Mouse (Mus musculus) heart, postnatal 14 days (tissue): ENCODE data around the gene Timm29. TPM values are rescaled to one million over a fixed set of nuclear protein-coding genes. Genes with fewer than 3 reads are reported as not detected.

Experiments
- DNase-seq, 2 experiments: peaks; one replicate each; pipeline ENCODE4 v3.0.0; 2021 to 2022
- intact Hi-C: fragments of 180-260 bp; cut with DNase I; formaldehyde crosslinking; loops from one replicate; pipeline ENCODE4 v1.15.1; 2025
- long read RNA-seq, 2 experiments: library from polyadenylated mRNA; stranded (forward); transcript quantifications; one replicate each; pipeline ENCODE4 v2.0.0; 2021
- total RNA-seq, 2 experiments: library from RNA; stranded (reverse); gene quantifications; 2 replicates each; pipeline ENCODE4 v1.2.3; 2021

Gene Timm29
- 10 to 100 TPM; 49.4 to 50.7 TPM for total RNA-seq
- long read RNA-seq, experiment 1, transcript Timm29-201 (2 exons, 3,170 nt) = major isoform, 162 of 168 reads
- long read RNA-seq, experiment 1, partial matches to known transcripts = 6 of 168 reads
- long read RNA-seq, experiment 1, other reads (novel, unspliced or antisense) = 0 of 168 reads
- long read RNA-seq, experiment 2, transcript Timm29-201 (2 exons, 3,170 nt) = major isoform, 161 of 165 reads
- long read RNA-seq, experiment 2, partial matches to known transcripts = 0 of 165 reads
- long read RNA-seq, experiment 2, other reads (novel, unspliced or antisense) = 4 of 165 reads

DNA sequence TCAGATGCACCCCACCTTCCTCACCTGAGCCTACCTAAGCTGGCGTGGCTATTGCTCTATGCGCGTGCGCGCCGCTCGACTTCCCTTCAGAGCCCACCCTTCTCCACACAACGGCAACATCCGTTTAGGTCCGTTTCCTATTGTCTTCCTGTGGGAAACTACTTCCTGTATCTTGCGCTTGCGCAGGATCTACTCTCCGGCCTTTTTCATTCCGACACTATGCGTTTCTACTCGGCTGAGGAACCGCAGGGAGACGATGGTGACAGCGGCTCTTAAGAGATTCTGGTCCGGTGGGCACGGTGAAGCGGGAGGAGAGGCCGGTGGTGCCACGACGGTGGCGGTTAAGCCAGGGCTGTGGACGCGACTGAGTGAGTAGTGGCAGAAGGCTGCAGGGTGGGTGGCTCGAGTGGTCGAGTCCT, at the start of gene Timm29, which contains the start of gene Yipf2:
TSS of gene Timm29 (plus strand) at position 20 of the 419 bp plus-strand sequence.
TSS of gene Yipf2 (minus strand) at position 126 of the 419 bp plus-strand sequence.
- intact Hi-C loops = loop anchor here (5.0 kb wide), 1 partner anchor 45 kb away; the partner anchor contains the start of gene Carm1
- DNase-seq = peak; percentile 84 to 90

GRCm38 (mm10) chr9:21545351-21545915, 47.1 kb upstream of the Timm29 start:
- DNase-seq = no peak
- intact Hi-C loops = loop anchor here (2.0 to 5.0 kb wide), 2 partner anchors 29 to 47 kb away; partner anchors contain the start of genes Timm29 and Yipf2

DNA sequence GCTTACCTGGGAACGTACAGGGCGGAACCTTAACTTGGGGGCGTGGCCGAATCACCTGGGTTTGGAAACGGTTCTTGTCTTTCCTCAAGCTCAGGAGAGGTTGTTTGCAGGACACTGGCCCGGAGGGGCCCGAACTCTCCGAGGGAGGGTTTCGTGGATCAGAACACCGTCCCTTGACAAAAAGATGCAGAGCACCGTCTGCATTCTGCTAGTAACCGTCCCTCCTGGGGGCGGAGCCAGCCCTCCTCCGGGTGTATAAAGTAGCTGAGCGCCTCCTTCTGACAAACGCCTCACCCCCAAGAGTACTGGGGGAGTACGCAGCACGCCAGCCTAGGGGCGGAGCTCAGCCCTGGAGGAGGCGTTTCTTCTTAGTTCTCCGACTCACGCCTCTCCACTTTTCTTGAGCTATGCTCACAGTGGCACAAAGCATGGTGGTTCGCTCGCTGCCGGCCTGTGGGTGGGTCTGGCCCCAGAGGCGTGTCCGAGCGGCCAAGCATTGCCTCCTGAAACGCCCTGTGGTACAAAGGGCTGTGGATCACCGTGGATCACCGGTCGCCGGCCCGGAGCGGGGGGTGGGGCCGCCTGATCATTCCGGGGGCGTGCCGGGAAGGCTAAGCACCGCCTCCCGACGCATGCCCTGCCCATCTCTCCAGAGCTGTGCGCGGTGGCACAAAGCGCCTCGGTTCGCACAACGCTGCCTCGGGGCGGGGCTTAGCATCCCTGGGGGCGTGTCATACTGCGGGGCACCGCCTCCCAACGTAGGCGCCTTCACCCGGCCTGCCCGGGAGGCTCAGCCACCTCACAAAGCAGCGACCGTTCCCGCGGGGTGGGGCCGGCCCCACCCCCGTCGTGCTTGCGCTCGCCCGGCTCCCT, 46.4 kb upstream of the Timm29 start:
- intact Hi-C loops = loop anchor here (2.0 to 5.0 kb wide), 2 partner anchors 29 to 46 kb away; partner anchors contain the start of genes Timm29 and Yipf2
- peak; percentile 99 to 100 for DNase-seq

DNA sequence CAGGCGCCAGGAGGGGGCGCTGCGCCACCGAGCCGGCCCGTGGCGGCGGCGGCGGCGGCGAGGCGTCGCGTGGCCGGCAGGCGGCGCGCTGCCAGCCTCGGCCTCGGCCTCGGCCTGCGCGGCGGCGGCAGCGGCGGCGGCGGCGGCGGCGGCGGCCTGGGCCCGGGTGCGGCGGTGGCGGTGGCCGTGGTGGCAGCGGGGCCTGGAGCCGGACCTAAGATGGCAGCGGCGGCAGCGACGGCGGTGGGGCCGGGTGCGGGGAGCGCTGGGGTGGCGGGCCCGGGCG, 45.8 kb upstream of the Timm29 start, which contains the start of gene Carm1:
TSS of gene Carm1 (plus strand) at position 106 of the 286 bp plus-strand sequence.
- DNase-seq = no peak
- intact Hi-C loops = loop anchor here (5.0 kb wide), 1 partner anchor 46 kb away; the partner anchor contains the start of genes Timm29 and Yipf2

DNA sequence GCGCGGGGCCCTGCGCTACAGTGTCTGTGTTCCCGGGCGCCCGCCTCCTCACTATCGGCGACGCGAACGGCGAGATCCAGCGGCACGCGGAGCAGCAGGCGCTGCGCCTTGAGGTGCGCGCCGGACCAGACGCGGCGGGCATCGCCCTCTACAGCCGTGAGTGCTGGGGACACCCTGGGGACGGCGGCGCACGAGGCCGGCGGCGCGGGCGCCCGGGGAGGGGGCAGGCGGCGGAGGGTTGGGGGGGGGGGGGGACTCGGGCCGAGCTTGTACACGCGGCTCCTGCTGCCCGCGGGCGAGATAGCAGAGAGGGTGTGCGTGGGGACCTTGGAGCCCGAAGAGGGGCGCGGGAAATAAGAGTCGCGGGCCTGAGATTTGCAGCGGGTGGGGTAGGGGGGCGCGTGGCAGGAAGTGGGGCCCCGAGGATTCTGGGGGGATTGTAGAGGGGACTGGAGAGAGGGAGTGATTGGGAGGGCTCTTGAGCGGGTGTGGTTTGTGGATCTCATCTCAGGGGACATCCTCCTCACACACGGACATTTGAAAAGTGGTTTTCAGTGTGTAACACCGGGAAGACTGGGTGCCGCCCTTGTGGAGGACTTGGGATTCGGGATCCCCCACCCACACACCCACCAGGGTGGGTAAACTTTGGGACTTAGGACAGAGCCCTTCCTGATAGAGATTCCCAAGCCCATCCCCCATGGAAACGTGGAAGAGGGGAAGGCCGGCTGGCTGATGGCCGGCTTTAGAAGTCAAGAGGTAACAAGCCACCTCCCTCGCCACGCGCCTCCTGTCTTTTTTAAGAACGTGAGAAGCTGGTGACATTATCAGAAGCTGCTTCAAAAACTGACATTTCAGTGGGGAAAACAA, 45.2 kb upstream of the Timm29 start:
- peak; percentile 32 to 71 for DNase-seq
- intact Hi-C loops = loop anchor here (5.0 kb wide), 1 partner anchor 45 kb away; the partner anchor contains the start of genes Timm29 and Yipf2

DNA sequence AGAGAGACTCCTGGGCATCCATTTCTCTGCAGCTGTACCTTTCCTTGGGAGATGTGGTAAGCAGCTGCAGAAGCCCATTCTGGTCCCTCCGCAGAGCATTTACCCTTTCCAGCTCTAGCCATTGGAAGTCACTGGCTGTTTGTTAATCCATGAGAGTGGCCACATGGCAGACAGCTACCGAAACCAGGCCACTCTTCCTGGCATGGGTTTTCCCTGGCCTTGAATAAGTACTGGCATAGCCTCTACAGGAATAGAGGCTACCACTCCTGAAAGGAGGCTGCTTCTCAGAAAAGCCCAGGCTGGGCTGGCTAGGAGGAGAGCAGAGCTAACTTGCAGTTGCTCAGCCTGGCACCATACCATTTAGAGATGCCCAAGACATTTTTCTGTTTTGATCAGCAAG, 41.5 kb upstream of the Timm29 start:
- DNase-seq = no peak
- intact Hi-C loops = no loop called here

DNA sequence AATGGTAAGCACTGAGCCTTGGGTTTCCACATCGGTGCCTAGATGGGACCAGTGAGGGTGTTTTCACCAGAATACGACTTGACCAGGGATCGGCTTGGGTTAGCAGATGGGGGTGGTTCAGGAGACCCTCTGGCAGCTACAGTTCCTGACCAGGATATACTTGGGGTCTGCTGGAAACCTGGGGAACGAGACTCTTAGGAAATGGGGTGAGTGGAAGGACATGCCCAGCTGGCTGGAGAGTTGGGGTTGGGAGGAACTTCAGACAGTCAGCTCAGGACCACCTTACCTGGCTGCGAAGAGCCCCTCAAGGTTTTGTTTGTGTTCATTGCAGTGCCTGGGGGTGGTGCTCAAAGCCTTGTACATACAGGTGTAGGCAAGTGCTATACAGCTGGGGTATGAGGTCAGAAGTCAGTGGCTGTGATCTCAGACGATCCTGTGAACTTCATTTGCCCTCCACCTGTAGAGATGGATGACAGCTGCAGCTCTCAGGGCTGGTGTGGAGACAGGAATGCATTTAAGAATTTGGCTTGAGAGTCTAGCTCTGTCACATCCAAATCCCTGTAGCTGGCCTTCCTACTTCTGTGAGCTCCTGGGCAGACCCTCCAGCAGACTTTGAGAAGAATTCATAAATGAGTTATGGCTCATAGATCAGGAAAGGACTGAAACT, 38.8 kb upstream of the Timm29 start:
- no peak for DNase-seq
- intact Hi-C loops = no loop called here

- intact Hi-C loops = no loop called here
These were observed 37.3 kb upstream of the Timm29 start for GRCm38 (mm10) chr9:21555198-21555742.

DNA sequence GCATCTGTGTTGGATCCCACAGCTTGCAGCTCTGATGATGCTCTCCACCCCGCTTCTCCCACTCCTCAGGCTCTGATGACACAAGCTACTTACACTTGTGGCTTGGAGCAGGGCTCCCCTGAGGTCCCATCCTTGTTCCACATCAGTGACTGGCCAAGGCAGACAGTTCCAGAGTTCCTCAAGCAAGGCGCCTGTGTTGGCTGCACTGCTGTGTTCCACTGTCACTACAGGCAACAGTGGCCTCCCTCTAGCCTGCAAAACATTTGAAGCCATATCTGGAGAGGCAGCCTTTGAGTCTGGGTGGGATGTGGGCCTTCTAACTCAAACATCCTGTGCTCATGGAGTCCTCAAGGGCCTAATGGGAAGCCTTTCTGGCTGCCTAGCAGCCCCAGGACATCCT, 35.5 kb upstream of the Timm29 start:
- DNase-seq = no peak
- intact Hi-C loops = no loop called here

More at GRCm38 (mm10) chr9:21555198-21555742, 37.3 kb upstream of the Timm29 start:
- DNase-seq = no peak

DNA sequence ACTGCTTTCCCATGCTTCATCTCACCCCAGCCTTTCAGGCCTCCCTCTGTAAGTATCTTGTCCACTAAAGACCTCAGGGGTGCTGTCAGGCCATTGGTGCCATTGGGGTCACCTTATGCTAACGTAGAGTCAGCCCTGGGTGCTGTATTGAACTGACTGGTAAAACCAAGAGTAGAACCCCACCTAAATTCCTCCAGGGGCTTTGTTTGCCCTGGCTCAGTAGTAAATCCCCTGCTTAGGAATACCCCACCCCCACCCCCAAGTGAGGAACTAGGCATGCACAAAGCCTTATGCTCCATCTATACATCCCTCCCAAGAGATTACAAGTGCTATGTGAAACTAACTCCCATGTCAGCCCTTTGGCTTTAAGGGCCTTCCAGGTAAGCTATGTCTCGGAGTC, 35.0 kb upstream of the Timm29 start:
- intact Hi-C loops = no loop called here
- no peak for DNase-seq

GRCm38 (mm10) chr9:21558366-21558765, 34.2 kb upstream of the Timm29 start:
- intact Hi-C loops = no loop called here

DNA sequence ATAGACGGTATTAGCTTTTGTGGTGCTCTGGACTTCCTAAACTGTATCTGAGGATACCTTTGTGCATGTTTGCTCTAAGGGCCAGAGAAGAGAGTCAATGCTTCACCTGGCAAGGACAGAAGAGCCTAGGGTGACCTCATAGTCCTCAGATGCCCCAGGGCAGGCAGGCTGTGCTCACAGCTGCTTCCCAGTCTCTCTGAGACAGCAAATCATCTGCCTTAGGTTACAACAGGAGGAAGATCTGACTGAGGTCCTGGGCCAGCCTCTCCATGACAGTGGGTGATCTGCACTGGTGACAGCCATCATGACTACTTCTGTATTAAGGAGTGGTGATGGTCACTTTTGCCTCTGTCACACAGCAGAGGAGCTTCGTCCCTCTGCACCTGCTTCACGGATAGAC, 33.4 kb upstream of the Timm29 start:
- DNase-seq = no peak
- intact Hi-C loops = no loop called here

More at GRCm38 (mm10) chr9:21558366-21558765, 34.2 kb upstream of the Timm29 start:
- peak; percentile 19 to 34 for DNase-seq

- intact Hi-C loops = no loop called here
- no peak for DNase-seq
These were observed 28.1 kb upstream of the Timm29 start for GRCm38 (mm10) chr9:21564420-21564819.

GRCm38 (mm10) chr9:21565004-21565586, 27.4 kb upstream of the Timm29 start:
- DNase-seq = no peak
- intact Hi-C loops = no loop called here

DNA sequence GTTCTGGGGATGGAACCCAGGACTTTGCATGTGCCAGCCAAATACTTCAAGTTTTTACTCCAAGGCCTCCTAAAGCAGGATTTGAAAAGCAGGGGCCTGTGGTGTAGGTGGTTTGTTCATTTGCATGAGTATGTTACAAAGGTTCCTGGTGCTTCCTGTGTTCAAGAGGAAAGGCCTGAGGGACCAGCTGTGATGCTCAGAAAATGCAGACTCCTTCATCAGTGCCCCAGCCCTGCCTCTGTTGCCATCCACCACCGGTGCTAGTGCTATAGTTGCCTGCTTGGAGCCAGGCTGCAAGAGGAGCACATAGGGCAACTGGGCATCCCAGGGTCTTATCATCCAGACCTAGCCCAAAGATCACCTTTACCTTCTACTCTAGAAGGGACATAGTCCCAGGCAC, 26.0 kb upstream of the Timm29 start:
- DNase-seq = no peak
- intact Hi-C loops = no loop called here

DNA sequence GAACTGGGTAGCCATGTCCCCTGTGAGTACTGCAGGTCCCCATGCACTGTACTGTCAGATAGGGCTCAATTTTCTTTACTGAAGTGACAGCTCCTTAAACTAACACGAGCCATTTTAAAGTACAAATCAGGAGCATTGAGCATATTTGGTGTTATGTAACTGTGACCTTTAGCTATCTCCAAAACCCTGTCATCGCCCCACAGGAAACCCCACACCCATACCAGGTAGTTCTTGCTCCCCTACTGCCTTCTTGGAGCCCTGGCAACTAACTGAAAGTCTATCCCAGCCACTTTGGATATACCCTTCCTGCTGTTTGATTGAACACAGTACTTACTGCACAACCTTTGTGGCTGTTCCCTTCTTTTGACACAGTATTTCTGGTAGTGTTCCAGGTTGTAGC, 25.5 kb upstream of the Timm29 start:
- intact Hi-C loops = no loop called here
- DNase-seq = no peak

GRCm38 (mm10) chr9:21568657-21569255, 23.8 kb upstream of the Timm29 start:
- DNase-seq = no peak
- intact Hi-C loops = no loop called here
